Mouse (Mus musculus): ENCODE results near the gene Yae1d1. TPM values are rescaled to one million over a fixed set of nuclear protein-coding genes. Genes with fewer than 3 reads are reported as not detected.
"Not testable (repeated sequence)": the region's sequence is repeated elsewhere in the genome, so short reads cannot be mapped to it uniquely, and the experiment has no call there.

Gene Yae1d1
- total and polyA plus RNA-seq, 2 experiments from 2014 or later: 45.1 to 78.0 TPM

DNA sequence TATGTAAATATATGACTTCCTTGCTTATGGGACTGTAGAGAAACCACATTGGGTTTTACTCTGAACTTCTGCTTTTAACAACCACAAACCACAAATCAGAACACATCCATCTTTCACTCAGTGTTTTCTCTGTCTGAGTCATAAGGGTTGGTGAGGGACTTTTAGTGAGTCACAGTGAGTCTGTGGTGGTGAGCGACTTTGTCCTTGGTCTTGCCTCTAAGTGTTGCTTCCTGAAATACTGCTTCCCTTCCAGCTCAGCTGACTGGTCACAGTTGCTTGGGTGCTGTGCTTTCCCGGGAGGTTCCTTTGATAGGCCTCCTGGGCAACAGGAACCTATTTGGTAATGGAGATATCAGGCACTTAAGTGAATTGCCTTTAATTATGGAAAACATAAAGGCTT is 17.3 kb downstream of the Yae1d1 start:
- Histone ChIP-seq H3K36me3 (replicated peaks; ENCODE audit: control insufficient read depth, insufficient read depth, low read length) (no peaks in the 10 kb centered on the region), H3K9ac (replicated peaks; ENCODE audit: low read depth, low read length) (no peak overlapping the region), H3K9me3 (replicated peaks; ENCODE audit: control insufficient read depth, low read length) (no peaks in the 10 kb centered on the region), H3K27ac (ENCODE audit: low read depth) (no peak overlapping the region), H3K4me1 (ENCODE audit: control insufficient read depth, insufficient read depth) (no peaks in the 10 kb centered on the region), H3K4me3 (ENCODE audit: low read depth, low read length) (no peak overlapping the region), H3K4me2 (ENCODE audit: low read depth, low read length) (no peak overlapping the region), H3K27me3 (ENCODE audit: control insufficient read depth, insufficient read depth, low read length) (no peaks in the 10 kb centered on the region)
- DNase-seq (ENCODE audit: low spot score) (peak; percentile 17), ATAC-seq (ENCODE audit: insufficient read depth, low read depth) (no peak)
- 14% methylated on average over 2 of the region's 2 CpGs for WGBS
- TF ChIP-seq EP300 (IDR thresholded peaks at IDR 0.05; ENCODE audit: low read depth): no peak

DNA sequence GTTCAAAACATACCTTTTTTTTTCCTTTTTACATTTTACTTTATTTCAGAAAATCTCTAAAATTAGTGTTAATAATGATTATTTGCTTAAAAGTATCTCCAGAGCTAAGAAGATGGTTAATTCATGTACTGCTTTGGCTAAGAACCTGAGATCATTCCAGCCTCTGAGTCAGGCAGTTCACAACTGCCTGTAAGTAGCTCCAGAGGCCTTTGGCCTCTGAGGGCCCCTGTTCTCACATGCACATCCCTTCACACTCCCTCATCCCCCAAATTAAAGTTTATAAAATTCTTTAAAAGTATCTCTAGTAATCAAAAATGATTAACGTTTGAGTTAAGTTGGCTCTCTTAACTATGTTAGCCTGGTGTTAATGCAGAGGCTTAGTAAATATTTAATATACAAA is 17.7 kb downstream of the Yae1d1 start:
- no peaks in the 10 kb centered on the region for H3K9me3 ChIP-seq (replicated peaks; ENCODE audit: control insufficient read depth, low read length)
- no peak for ATAC-seq (ENCODE audit: insufficient read depth, low read depth)

DNA sequence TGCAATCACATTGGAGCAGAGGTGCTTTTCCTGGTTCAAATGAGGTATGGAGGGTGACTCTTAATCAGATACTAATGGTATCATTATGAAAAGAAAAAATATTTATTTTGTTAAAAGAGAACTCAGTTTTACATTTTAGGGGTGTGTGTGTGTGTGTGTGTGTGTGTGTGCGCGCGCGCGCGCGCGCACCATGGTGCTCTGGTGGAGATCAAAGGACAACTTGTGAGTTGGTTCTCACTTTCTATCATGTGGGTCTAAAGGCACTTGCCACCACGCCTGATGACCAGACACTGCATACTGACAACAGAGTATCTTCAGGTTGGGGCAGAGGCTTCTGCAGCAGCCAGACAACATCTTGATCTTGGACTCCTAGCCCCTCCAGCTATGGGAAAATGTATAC is 18.4 kb downstream of the Yae1d1 start:
- Histone ChIP-seq H3K36me3 (replicated peaks; ENCODE audit: control insufficient read depth, insufficient read depth, low read length) (no peaks in the 10 kb centered on the region), H3K9me3 (replicated peaks; ENCODE audit: control insufficient read depth, low read length) (no peaks in the 10 kb centered on the region), H3K4me1 (ENCODE audit: control insufficient read depth, insufficient read depth) (no peaks in the 10 kb centered on the region), H3K27ac (ENCODE audit: low read depth) (no peak overlapping the region), H3K4me3 (ENCODE audit: low read depth, low read length) (no peak overlapping the region), H3K27me3 (ENCODE audit: control insufficient read depth, insufficient read depth, low read length) (no peaks in the 10 kb centered on the region), H3K9ac (replicated peaks; ENCODE audit: low read depth, low read length) (no peak overlapping the region), H3K4me2 (ENCODE audit: low read depth, low read length) (no peak overlapping the region)
- DNase-seq (ENCODE audit: low spot score) (no peak), ATAC-seq (ENCODE audit: insufficient read depth, low read depth) (no peak)
- TF ChIP-seq EP300 (IDR thresholded peaks at IDR 0.05; ENCODE audit: low read depth): no peak
- no peak for TF ChIP-seq CTCF (IDR thresholded peaks at IDR 0.05; ENCODE audit: low read depth)
- WGBS: 96% methylated on average over 9 of the region's 9 CpGs

More for the DNA sequence above, 17.7 kb downstream of the Yae1d1 start:
- H3K4me2 ChIP-seq (ENCODE audit: low read depth, low read length): no peak overlapping the region
- DNase-seq (ENCODE audit: low spot score): no peak
- no peaks in the 10 kb centered on the region for H3K36me3 ChIP-seq (replicated peaks; ENCODE audit: control insufficient read depth, insufficient read depth, low read length)
- TF ChIP-seq CTCF (IDR thresholded peaks at IDR 0.05; ENCODE audit: low read depth): no peak
- TF ChIP-seq EP300 (IDR thresholded peaks at IDR 0.05; ENCODE audit: low read depth): no peak
- 73% methylated on average over 1 of the region's 1 CpGs for WGBS
- no peak overlapping the region for H3K9ac ChIP-seq (replicated peaks; ENCODE audit: low read depth, low read length)
- H3K27me3 ChIP-seq (ENCODE audit: control insufficient read depth, insufficient read depth, low read length): no peaks in the 10 kb centered on the region
- H3K27ac ChIP-seq (ENCODE audit: low read depth): no peak overlapping the region
- no peaks in the 10 kb centered on the region for H3K4me1 ChIP-seq (ENCODE audit: control insufficient read depth, insufficient read depth)
- H3K4me3 ChIP-seq (ENCODE audit: low read depth, low read length): no peak overlapping the region

DNA sequence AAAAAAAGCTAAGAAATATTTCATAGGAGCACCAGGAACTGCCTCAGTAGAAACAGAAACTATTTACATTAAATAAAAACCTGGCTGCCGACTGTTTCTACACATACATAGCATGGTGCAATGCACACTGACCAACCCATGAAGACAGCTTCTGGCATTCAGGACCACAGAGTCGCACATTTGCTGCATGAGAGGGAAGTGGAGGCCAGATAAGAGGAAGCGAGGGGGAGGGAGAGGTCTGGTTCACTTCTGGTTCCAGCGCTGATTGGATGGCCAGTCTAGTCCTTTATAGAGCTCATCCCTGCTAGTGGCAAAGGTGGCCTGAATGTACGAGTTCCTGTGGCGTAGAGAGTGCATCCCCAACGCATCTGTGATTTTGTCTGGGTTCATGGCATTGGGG is 32.5 kb downstream of the Yae1d1 start:
- TF ChIP-seq EP300 (IDR thresholded peaks at IDR 0.05; ENCODE audit: low read depth) (no peak), CTCF (IDR thresholded peaks at IDR 0.05; ENCODE audit: low read depth) (no peak)
- no peaks in the 10 kb centered on the region for H3K36me3 ChIP-seq (replicated peaks; ENCODE audit: control insufficient read depth, insufficient read depth, low read length)
- no peaks in the 10 kb centered on the region for H3K4me1 ChIP-seq (ENCODE audit: control insufficient read depth, insufficient read depth)
- H3K9me3 ChIP-seq (replicated peaks; ENCODE audit: control insufficient read depth, low read length): no peaks in the 10 kb centered on the region
- H3K27ac ChIP-seq (ENCODE audit: low read depth): no peak overlapping the region
- no peaks in the 10 kb centered on the region for H3K27me3 ChIP-seq (ENCODE audit: control insufficient read depth, insufficient read depth, low read length)
- 57% methylated on average over 7 of the region's 7 CpGs for WGBS
- H3K9ac ChIP-seq (replicated peaks; ENCODE audit: low read depth, low read length): no peak overlapping the region
- ATAC-seq (ENCODE audit: insufficient read depth, low read depth): no peak
- no peak overlapping the region for H3K4me3 ChIP-seq (ENCODE audit: low read depth, low read length)
- no peak overlapping the region for H3K4me2 ChIP-seq (ENCODE audit: low read depth, low read length)
- DNase-seq (ENCODE audit: low spot score): no peak

DNA sequence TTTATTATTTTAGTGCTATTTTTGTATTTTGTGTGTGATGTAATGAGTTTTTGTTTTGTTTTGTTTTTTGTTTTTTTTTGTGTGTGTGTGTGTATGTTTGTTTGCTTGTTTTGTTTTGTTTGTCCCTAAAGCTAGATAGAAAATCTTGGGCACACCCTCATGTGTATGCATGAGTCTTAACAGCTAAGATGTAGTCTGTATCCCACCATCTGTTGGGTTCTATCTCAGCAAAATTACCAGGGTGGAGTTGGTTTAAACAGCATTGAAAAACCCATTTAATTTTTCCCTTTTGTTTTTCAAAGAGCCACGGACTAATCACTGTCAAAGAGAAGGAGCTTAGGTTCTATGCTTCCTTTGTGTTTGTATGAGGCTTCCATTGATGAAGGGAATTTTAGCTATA is 38.9 kb downstream of the Yae1d1 start:
- no peak overlapping the region for H3K9ac ChIP-seq (replicated peaks; ENCODE audit: low read depth, low read length)
- DNase-seq (ENCODE audit: low spot score) (no peak), ATAC-seq (ENCODE audit: insufficient read depth, low read depth) (no peak)
- no peak overlapping the region for H3K4me2 ChIP-seq (ENCODE audit: low read depth, low read length)
- H3K4me1 ChIP-seq (ENCODE audit: control insufficient read depth, insufficient read depth): no peaks in the 10 kb centered on the region
- H3K36me3 ChIP-seq (replicated peaks; ENCODE audit: control insufficient read depth, insufficient read depth, low read length): no peaks in the 10 kb centered on the region
- H3K27me3 ChIP-seq (ENCODE audit: control insufficient read depth, insufficient read depth, low read length): no peaks in the 10 kb centered on the region
- no peak for TF ChIP-seq EP300 (IDR thresholded peaks at IDR 0.05; ENCODE audit: low read depth)
- WGBS: 43% methylated on average over 1 of the region's 1 CpGs
- H3K27ac ChIP-seq (ENCODE audit: low read depth): no peak overlapping the region
- no peaks in the 10 kb centered on the region for H3K9me3 ChIP-seq (replicated peaks; ENCODE audit: control insufficient read depth, low read length)
- H3K4me3 ChIP-seq (ENCODE audit: low read depth, low read length): no peak overlapping the region

DNA sequence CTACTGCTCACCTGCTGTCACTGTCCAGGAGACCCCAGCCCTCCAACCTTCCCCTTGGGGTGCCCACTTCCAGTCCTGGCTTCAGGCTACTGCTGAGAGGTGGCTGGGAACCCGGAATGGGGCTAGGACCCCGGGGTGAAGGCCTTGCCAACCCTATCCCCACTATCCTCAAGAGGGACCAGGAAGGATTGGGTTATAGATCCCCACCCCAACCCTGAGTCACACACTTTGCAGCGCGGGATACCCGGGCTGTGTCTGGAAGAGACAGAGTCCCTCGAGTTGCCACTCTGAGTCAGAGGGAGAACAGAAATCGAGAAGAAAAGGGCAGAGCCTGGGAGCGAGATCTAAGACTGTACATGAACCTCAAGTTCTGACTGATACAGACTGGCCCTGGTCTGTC is 42.6 kb downstream of the Yae1d1 start:
- DNase-seq (ENCODE audit: low spot score); H3K9ac ChIP-seq (replicated peaks; ENCODE audit: low read depth, low read length); H3K9me3 ChIP-seq (replicated peaks; ENCODE audit: control insufficient read depth, low read length); H3K4me3 ChIP-seq (ENCODE audit: low read depth, low read length); H3K36me3 ChIP-seq (replicated peaks; ENCODE audit: control insufficient read depth, insufficient read depth, low read length); H3K27ac ChIP-seq (ENCODE audit: low read depth); H3K4me1 ChIP-seq (ENCODE audit: control insufficient read depth, insufficient read depth); ATAC-seq (ENCODE audit: insufficient read depth, low read depth); H3K4me2 ChIP-seq (ENCODE audit: low read depth, low read length); H3K27me3 ChIP-seq (ENCODE audit: control insufficient read depth, insufficient read depth, low read length): not testable (repeated sequence)
- WGBS: 82% methylated on average over 8 of the region's 8 CpGs
